Mouse (Mus musculus): ENCODE results near the gene Magi1. TPM values are rescaled to one million over a fixed set of nuclear protein-coding genes. Genes with fewer than 3 reads are reported as not detected.

Gene Magi1
- total RNA-seq, 2 experiments from 2014 or later: 0.28 to 0.57 TPM

DNA sequence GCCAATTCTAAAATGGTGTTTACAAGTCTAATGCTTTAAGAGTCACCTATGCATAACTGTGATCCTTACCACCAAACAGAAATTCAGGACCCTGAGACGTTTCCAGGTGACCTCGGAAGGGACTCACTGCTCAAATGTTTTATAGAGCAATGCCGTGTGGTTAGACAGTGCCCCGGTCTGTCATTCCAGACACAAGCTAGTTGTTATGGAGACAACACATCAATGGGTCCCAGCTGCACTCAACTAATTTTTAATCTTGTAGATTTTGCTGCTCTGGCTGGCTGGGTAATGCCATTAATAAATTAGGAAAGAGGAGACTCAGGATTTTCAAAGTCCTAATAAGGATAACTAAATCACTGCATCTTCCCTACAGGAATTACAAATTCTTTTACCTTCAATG lies 151.7 kb downstream of the Magi1 start:
- ATAC-seq (replicated peaks; ENCODE audit: low FRiP score, low TSS enrichment, poor library complexity, severe bottlenecking): no peak

- no peak for ATAC-seq (replicated peaks; ENCODE audit: low FRiP score, low TSS enrichment, poor library complexity, severe bottlenecking)
Measured at GRCm38 (mm10) chr6:94130389-94130788, 153.3 kb downstream of the Magi1 start.

- ATAC-seq (replicated peaks; ENCODE audit: low FRiP score, low TSS enrichment, poor library complexity, severe bottlenecking): no peak
Measured at GRCm38 (mm10) chr6:94126763-94127162, 157.0 kb downstream of the Magi1 start.

DNA sequence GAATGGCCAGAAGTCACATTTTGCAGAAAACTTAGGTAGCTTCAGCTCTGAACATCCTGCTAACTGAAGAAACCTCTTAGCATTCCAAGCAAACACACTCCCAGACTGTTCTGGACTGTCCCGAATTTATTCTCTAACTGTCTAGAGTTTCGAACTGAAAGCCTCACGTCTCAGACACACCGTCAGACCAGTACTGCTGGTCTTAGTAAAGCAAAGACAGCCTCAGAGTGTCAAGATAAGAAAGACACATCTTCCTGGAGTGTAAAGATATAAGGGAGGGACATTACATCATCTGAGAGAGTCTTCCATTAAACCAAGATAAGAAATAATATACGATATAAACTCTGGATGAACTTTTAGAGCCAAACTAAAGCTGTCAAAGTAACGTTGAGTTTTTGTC lies 158.6 kb downstream of the Magi1 start:
- no peak for ATAC-seq (replicated peaks; ENCODE audit: low FRiP score, low TSS enrichment, poor library complexity, severe bottlenecking)

- ATAC-seq (replicated peaks; ENCODE audit: low FRiP score, low TSS enrichment, poor library complexity, severe bottlenecking): no peak
Measured at GRCm38 (mm10) chr6:94124279-94124678, 159.4 kb downstream of the Magi1 start.

GRCm38 (mm10) chr6:94122566-94123150 lies 161.1 kb downstream of the Magi1 start:
- ATAC-seq (replicated peaks; ENCODE audit: low FRiP score, low TSS enrichment, poor library complexity, severe bottlenecking): no peak

DNA sequence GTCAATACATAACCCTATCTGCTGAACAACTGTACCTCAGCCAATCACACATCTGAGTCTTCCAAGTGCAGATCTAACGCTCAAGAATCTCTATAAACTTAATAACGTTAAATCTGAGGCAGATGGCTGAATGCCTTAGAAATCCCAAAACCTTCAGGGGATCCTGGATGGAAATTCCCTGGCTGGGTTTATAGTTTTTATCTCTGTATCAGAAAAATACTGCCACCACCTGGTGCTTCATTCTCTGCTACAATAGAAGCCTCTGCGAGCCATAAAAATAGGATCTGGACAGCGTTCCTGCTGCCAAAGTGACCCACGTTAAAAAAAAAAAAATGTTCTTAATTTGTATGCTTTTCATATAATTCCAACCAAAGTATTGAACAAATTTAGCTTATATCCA lies 162.2 kb downstream of the Magi1 start:
- no peak for ATAC-seq (replicated peaks; ENCODE audit: low FRiP score, low TSS enrichment, poor library complexity, severe bottlenecking)

DNA sequence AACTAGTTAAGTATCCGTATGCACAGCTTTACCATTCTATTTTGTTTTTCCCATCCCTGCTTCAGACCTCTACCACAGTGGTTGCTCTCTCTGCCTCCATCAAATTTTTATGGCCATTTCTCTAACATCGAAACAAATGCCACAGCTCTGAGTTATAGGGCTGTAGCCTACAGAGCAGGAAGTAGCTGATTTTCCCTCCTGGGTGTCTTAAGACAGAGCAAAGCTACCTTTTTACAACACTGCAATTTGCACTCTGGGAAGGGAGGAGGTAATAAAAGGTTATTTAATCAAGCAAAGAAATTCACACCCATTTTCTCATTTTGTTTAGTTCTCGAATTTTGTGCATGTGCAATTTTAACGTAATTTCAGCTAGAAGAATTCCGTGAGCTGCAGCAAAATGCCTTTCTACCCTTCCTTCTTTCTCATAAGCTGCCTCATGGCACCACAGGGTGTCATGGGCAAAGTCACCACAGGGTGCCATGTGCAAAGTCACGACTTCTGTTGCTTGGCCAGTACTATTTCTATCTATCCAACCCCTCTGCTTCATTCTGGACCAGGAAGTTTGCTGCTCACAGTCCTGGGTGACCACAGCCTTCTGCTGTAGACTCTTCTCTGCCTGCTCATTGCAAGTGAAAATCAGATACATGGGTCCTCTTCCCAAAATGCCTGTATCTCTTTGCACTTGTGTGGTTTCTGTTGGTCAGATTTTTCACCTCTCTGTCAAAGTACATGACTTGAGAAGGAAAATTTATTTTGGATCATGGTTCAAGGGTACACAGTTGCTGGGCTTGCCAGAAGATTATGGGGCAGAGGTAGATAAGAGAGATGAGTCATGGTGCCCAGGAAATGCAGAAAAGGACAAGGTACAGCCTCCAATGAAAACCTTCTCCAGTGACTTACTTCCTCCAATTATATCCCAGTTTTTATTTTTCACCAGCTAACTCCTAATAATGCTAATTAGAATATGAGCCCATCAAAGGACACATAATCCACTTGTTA lies 167.0 kb downstream of the Magi1 start:
- ATAC-seq (replicated peaks; ENCODE audit: low FRiP score, low TSS enrichment, poor library complexity, severe bottlenecking): no peak

- ATAC-seq (replicated peaks; ENCODE audit: low FRiP score, low TSS enrichment, poor library complexity, severe bottlenecking): no peak
Measured at GRCm38 (mm10) chr6:94111833-94112232, 171.9 kb downstream of the Magi1 start.

- no peak for ATAC-seq (replicated peaks; ENCODE audit: low FRiP score, low TSS enrichment, poor library complexity, severe bottlenecking)
Measured at GRCm38 (mm10) chr6:94107401-94108107, 176.2 kb downstream of the Magi1 start.

DNA sequence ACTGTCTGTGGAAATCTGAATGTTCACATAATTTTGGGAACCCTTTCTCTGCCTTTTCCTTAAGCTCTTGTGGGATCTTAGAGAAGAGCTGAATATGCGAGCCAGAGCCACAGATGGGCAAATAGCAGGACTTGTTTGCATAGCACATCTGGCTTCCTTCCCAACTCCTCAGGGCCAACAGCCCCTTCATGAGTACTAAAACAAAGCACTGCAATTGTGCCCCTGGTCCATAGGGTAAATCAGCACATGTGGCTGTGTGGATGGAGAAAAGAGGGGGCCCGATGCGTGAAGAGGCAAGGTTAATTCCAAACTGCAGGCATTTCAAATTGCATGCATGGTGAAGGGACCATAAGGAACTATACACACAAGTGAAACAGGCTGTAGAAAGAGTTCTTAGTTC lies 180.1 kb downstream of the Magi1 start:
- no peak for ATAC-seq (replicated peaks; ENCODE audit: low FRiP score, low TSS enrichment, poor library complexity, severe bottlenecking)

- no peak for ATAC-seq (replicated peaks; ENCODE audit: low FRiP score, low TSS enrichment, poor library complexity, severe bottlenecking)
Measured at GRCm38 (mm10) chr6:94101256-94101655, 182.5 kb downstream of the Magi1 start.

GRCm38 (mm10) chr6:94094924-94095685 lies 188.6 kb downstream of the Magi1 start:
- ATAC-seq (replicated peaks; ENCODE audit: low FRiP score, low TSS enrichment, poor library complexity, severe bottlenecking): no peak

- ATAC-seq (replicated peaks; ENCODE audit: low FRiP score, low TSS enrichment, poor library complexity, severe bottlenecking): no peak
Measured at GRCm38 (mm10) chr6:94092969-94093597, 190.6 kb downstream of the Magi1 start.

DNA sequence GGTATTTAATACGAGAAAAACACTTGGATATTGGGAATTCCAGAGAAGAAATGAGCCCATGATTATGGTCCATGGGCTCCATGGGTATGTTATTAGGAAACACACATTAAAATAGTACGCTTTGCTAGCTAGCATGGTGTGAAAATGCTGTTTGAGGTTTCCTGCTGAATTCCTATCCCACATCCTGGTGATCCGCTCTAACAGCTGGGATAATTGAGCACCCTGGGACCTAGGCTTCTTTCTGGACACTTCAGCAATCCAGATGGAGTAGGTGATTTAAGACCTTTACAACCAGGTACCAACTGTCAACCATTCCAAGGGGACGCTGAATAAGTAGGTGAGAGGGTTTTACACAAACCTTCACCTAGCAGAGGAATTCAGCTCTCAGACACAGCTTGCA lies 191.2 kb downstream of the Magi1 start:
- ATAC-seq (replicated peaks; ENCODE audit: low FRiP score, low TSS enrichment, poor library complexity, severe bottlenecking): no peak

- no peak for ATAC-seq (replicated peaks; ENCODE audit: low FRiP score, low TSS enrichment, poor library complexity, severe bottlenecking)
Measured at GRCm38 (mm10) chr6:94086855-94087254, 196.9 kb downstream of the Magi1 start.

- no peak for ATAC-seq (replicated peaks; ENCODE audit: low FRiP score, low TSS enrichment, poor library complexity, severe bottlenecking)
Measured at GRCm38 (mm10) chr6:94084752-94085151, 199.0 kb downstream of the Magi1 start.

- no peak for ATAC-seq (replicated peaks; ENCODE audit: low FRiP score, low TSS enrichment, poor library complexity, severe bottlenecking)
Measured at GRCm38 (mm10) chr6:94083459-94083858, 200.3 kb downstream of the Magi1 start.

DNA sequence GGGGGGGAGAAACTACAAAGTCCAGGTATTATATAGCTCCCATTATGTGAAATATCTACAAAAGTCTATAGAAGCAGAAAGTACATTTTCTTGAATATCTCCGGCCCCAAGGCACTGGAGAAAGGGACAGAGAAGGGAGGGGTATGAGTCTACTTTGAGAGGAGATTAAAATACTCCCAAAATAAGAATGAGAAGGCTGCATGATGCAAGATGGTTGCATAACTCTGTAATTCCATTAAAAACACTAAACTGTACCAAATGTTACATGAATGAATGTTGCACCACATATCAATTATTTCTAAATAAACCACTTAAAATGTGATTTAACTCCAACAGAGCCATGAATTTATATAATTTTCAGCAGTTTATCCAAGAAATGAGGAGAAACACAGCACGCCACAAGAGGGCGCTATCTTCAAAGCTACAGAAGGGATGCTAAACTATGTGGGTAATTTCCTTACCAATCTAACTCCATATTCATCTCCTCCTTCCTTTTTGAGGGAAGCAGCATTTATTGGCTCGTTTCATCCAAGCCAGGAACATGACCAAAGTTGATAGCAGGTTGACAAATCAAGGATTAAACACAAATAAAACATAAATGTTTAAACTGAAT lies 202.7 kb downstream of the Magi1 start:
- no peak for ATAC-seq (replicated peaks; ENCODE audit: low FRiP score, low TSS enrichment, poor library complexity, severe bottlenecking)

Measured in megakaryocyte-erythroid progenitor cell, adult 5-6 weeks (primary cell).